Mouse (Mus musculus) hindbrain, embryonic 12.5 days (tissue): ENCODE results near the gene Zranb3. TPM values are rescaled to one million over a fixed set of nuclear protein-coding genes. Genes with fewer than 3 reads are reported as not detected.
"Not testable (repeated sequence)": the region's sequence is repeated elsewhere in the genome, so short reads cannot be mapped to it uniquely, and the experiment has no call there.

Source experiments
- ATAC-seq: fragments of 200-750 bp; cut with Nextera tagmentation; 2 replicates; pipeline ENCODE4 v1.8.0; 2017; ENCODE audit warnings: moderate TSS enrichment; ENCODE audit not compliant: low FRiP score
- H3K27ac ChIP-seq: fragments of 300-500 bp; sonication (generic); 2 replicates; pipeline ENCODE4 v1.5.1; 2016; ENCODE audit warnings: mild to moderate bottlenecking
- H3K27me3 ChIP-seq: fragments of 300-500 bp; sonication (generic); 2 replicates; pipeline ENCODE4 v1.6.1; 2016; ENCODE audit warnings: mild to moderate bottlenecking
- H3K36me3 ChIP-seq: fragments of 300-500 bp; sonication (generic); 2 replicates; pipeline ENCODE4 v1.6.1; 2016; ENCODE audit warnings: mild to moderate bottlenecking
- H3K4me1 ChIP-seq: fragments of 300-500 bp; sonication (generic); 2 replicates; pipeline ENCODE4 v1.6.1; 2016
- H3K4me2 ChIP-seq: fragments of 300-500 bp; sonication (generic); replicated peaks from 2 replicates; pipeline ENCODE4 v1.6.1; 2016; ENCODE audit warnings: mild to moderate bottlenecking
- H3K4me3 ChIP-seq: fragments of 300-500 bp; sonication (generic); 2 replicates; pipeline ENCODE4 v1.5.1; 2016; ENCODE audit warnings: mild to moderate bottlenecking
- H3K9ac ChIP-seq: fragments of 300-500 bp; sonication (generic); 2 replicates; pipeline ENCODE4 v1.6.1; 2016; ENCODE audit warnings: mild to moderate bottlenecking, moderate library complexity
- H3K9me3 ChIP-seq: fragments of 300-500 bp; sonication (generic); replicated peaks from 2 replicates; pipeline ENCODE4 v1.6.1; 2016; ENCODE audit warnings: mild to moderate bottlenecking
- WGBS: fragments of 180-500 bp; shearing (Covaris S2); methylation state at CpG from one replicate; pipeline ENCODE4 v1.1.7; 2016; 5-methylcytosine and 5-hydroxymethylcytosine counted together
- polyA plus RNA-seq: library from polyadenylated mRNA; unstranded; fragments of >200 nt; fragmentation: Nextera tagmentation; extraction: Ambion mirVana; gene quantifications from 2 replicates; pipeline ENCODE4 v1.2.1, GENCODE M21; 2016

The Zranb3 gene
- polyA plus RNA-seq, 1 experiment from 2014 or later, result 9.2 TPM

DNA sequence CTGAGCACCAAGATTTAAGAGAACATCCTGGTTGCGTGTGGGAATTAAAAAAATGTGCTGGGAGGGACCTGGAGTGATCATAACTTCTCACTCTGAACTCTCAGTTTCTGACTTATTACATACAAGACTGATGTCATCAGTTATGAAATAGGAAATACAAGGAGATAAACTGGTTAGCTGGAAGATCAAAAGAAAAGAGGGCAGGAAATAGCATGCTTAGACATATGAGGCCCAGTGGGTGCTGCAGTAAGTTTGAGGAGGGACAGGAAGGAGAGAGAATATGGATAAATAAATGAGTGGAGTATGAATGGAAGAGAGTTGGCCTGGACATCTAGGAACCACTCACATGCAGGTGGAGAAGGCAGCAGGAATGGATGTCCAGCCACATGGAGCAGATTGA lies 124.7 kb downstream of the Zranb3 start:
- WGBS, result 90% methylated on average over 1 of the region's 1 CpGs
- H3K27me3 ChIP-seq, result no peaks in the 10 kb centered on the region
- H3K4me1 ChIP-seq, result no peaks in the 10 kb centered on the region
- H3K9ac ChIP-seq, result no peak overlapping the region
- H3K27ac ChIP-seq, result no peak overlapping the region
- H3K4me2 ChIP-seq, result no peak overlapping the region
- H3K4me3 ChIP-seq, result no peak overlapping the region
- H3K36me3 ChIP-seq, result no peaks in the 10 kb centered on the region
- ATAC-seq, result no peak
- no peaks in the 10 kb centered on the region for H3K9me3 ChIP-seq

- H3K27me3 ChIP-seq, result no peaks in the 10 kb centered on the region
- WGBS, result 92% methylated on average over 6 of the region's 6 CpGs
Measured at GRCm38 (mm10) chr1:127976106-127976505, 126.7 kb downstream of the Zranb3 start.

GRCm38 (mm10) chr1:127975676-127976075 lies 127.2 kb downstream of the Zranb3 start:
- Histone ChIP-seq H3K9me3 (no peaks in the 10 kb centered on the region), H3K27ac (no peak overlapping the region), H3K27me3 (no peaks in the 10 kb centered on the region), H3K4me1 (no peaks in the 10 kb centered on the region), H3K36me3 (no peaks in the 10 kb centered on the region), H3K4me2 (no peak overlapping the region), H3K4me3 (no peak overlapping the region), H3K9ac (no peak overlapping the region)
- WGBS, result 92% methylated on average over 2 of the region's 2 CpGs
- no peak for ATAC-seq

More at GRCm38 (mm10) chr1:127976106-127976505, 126.7 kb downstream of the Zranb3 start:
- H3K4me3 ChIP-seq, result no peak overlapping the region
- no peak overlapping the region for H3K4me2 ChIP-seq
- no peak overlapping the region for H3K27ac ChIP-seq
- H3K9me3 ChIP-seq, result no peaks in the 10 kb centered on the region
- H3K4me1 ChIP-seq, result no peaks in the 10 kb centered on the region
- H3K36me3 ChIP-seq, result no peaks in the 10 kb centered on the region
- ATAC-seq, result no peak
- H3K9ac ChIP-seq, result no peak overlapping the region

DNA sequence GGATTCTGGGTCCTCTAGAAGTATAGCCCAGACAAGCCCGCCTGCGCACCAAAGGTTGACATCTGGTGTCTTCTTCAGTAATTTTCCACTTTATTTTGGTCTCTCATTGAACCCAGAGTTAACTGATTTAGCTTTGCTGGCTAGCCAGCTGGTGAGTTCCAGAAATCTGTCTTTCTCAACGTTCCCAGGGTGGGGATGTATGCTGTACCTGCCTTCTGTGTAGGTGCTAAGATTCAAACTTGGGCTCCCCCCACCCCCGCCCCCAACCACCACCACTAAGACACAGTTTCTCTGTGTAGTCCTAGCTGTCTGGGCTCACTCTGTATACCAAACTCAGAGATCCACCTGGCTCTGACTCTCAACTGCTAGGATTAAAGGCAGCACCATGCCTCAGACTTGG lies 128.8 kb downstream of the Zranb3 start:
- ATAC-seq, result no peak
- 93% methylated on average over 4 of the region's 4 CpGs for WGBS
- no peak overlapping the region for H3K9ac ChIP-seq
- no peak overlapping the region for H3K27ac ChIP-seq
- no peaks in the 10 kb centered on the region for H3K36me3 ChIP-seq
- no peaks in the 10 kb centered on the region for H3K4me1 ChIP-seq
- H3K4me3 ChIP-seq, result no peak overlapping the region
- no peaks in the 10 kb centered on the region for H3K9me3 ChIP-seq
- H3K4me2 ChIP-seq, result no peak overlapping the region
- H3K27me3 ChIP-seq, result no peaks in the 10 kb centered on the region

GRCm38 (mm10) chr1:127970870-127971269 lies 132.0 kb downstream of the Zranb3 start:
- H3K4me2 ChIP-seq, result no peak overlapping the region
- ATAC-seq, result no peak
- H3K9me3 ChIP-seq, result no peaks in the 10 kb centered on the region
- H3K4me3 ChIP-seq, result no peak overlapping the region
- H3K27ac ChIP-seq, result no peak overlapping the region
- H3K36me3 ChIP-seq, result no peaks in the 10 kb centered on the region
- H3K9ac ChIP-seq, result no peak overlapping the region
- WGBS, result 87% methylated on average over 4 of the region's 4 CpGs
- no peaks in the 10 kb centered on the region for H3K27me3 ChIP-seq
- no peaks in the 10 kb centered on the region for H3K4me1 ChIP-seq

GRCm38 (mm10) chr1:127963326-127963725 lies 139.5 kb downstream of the Zranb3 start:
- no peak for ATAC-seq
- whole genome bisulfite sequencing, result 89% methylated on average over 3 of the region's 3 CpGs
- H3K27ac ChIP-seq, result no peak overlapping the region

DNA sequence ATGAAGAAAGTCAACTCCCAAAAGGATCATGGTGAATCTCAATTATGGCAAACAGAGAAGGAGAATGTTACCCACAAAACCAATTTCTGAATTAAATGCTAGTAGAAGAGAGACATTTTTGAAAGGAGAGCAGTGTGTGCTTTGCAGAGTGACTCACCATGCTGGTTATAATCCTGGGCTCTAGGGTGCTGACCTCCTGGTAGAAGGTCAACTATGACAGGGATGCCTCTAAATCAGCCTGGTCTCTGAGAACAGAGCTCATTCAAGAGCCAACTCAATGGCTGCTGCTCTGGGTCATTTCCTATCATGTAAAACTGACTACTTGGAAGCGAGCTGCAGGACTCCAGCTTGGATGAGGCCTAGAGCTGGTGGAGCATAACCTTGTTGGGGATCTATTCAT lies 141.7 kb downstream of the Zranb3 start:
- H3K36me3 ChIP-seq, result 0 out of 2 replicates have a peak, but pooled peaks cover under 1% of the 10 kb centered on the region
- 89% methylated on average over 1 of the region's 1 CpGs for WGBS
- no peak overlapping the region for H3K9ac ChIP-seq
- no peaks in the 10 kb centered on the region for H3K9me3 ChIP-seq
- H3K4me2 ChIP-seq, result no peak overlapping the region
- no peaks in the 10 kb centered on the region for H3K27me3 ChIP-seq
- peaks cover 12% of the 10 kb centered on the region for H3K4me1 ChIP-seq
- H3K27ac ChIP-seq, result no peak overlapping the region
- no peak for ATAC-seq
- no peak overlapping the region for H3K4me3 ChIP-seq

More at GRCm38 (mm10) chr1:127963326-127963725, 139.5 kb downstream of the Zranb3 start:
- Histone ChIP-seq H3K27me3 (no peaks in the 10 kb centered on the region), H3K4me2 (no peak overlapping the region), H3K9ac (no peak overlapping the region), H3K4me3 (no peak overlapping the region), H3K36me3 (no peaks in the 10 kb centered on the region), H3K9me3 (no peaks in the 10 kb centered on the region), H3K4me1 (peaks cover 12% of the 10 kb centered on the region)

- WGBS, result 38% methylated on average over 7 of the region's 7 CpGs
- Histone ChIP-seq H3K9ac (no peak overlapping the region), H3K9me3 (no peaks in the 10 kb centered on the region), H3K4me2 (no peak overlapping the region), H3K4me3 (no peak overlapping the region), H3K27ac (peak overlapping the region; percentile 55; the same call in 1 of the 2 replicates), H3K36me3 (0 out of 2 replicates have a peak, but pooled peaks cover 2% of the 10 kb centered on the region), H3K27me3 (no peaks in the 10 kb centered on the region), H3K4me1 (peaks cover 12% of the 10 kb centered on the region)
- ATAC-seq, result no peak
Measured at GRCm38 (mm10) chr1:127959312-127959718, 143.5 kb downstream of the Zranb3 start.

GRCm38 (mm10) chr1:127958801-127959200 lies 144.0 kb downstream of the Zranb3 start:
- no peaks in the 10 kb centered on the region for H3K9me3 ChIP-seq
- WGBS, result 43% methylated on average over 5 of the region's 5 CpGs
- no peak overlapping the region for H3K4me3 ChIP-seq
- 0 out of 2 replicates have a peak overlapping the region, but pooled peaks have one; percentile 55 for H3K27ac ChIP-seq
- no peaks in the 10 kb centered on the region for H3K27me3 ChIP-seq
- no peak overlapping the region for H3K4me2 ChIP-seq
- 0 out of 2 replicates have a peak, but pooled peaks cover 4% of the 10 kb centered on the region for H3K36me3 ChIP-seq
- H3K4me1 ChIP-seq, result peaks cover 12% of the 10 kb centered on the region
- peak; percentile 72 for ATAC-seq
- H3K9ac ChIP-seq, result no peak overlapping the region

DNA sequence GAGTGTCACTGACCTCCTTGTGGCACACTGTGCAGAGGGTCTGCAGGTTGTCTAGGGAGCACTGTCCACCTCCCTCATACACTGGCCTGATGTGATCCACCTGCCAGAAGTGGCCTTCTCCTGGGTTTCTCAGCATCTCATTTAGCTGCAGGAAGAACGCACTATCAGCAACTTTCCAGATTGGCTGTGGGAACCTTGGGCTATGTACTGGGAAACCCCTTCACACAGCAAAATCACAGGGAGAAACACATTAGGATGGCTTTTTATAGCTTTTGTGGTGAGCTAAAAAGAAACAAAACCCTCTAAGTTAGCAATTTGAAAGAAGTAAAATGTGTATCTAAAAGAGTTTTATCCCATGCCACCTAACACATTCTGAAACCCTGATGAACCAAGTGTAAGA lies 146.3 kb downstream of the Zranb3 start:
- H3K27ac ChIP-seq, result no peak overlapping the region
- H3K4me3 ChIP-seq, result no peak overlapping the region
- ATAC-seq, result no peak
- H3K36me3 ChIP-seq, result 0 out of 2 replicates have a peak, but pooled peaks cover 9% of the 10 kb centered on the region
- no peaks in the 10 kb centered on the region for H3K9me3 ChIP-seq
- no peak overlapping the region for H3K9ac ChIP-seq
- WGBS, result 88% methylated on average over 1 of the region's 1 CpGs
- peaks cover 12% of the 10 kb centered on the region for H3K4me1 ChIP-seq
- no peaks in the 10 kb centered on the region for H3K27me3 ChIP-seq
- no peak overlapping the region for H3K4me2 ChIP-seq

DNA sequence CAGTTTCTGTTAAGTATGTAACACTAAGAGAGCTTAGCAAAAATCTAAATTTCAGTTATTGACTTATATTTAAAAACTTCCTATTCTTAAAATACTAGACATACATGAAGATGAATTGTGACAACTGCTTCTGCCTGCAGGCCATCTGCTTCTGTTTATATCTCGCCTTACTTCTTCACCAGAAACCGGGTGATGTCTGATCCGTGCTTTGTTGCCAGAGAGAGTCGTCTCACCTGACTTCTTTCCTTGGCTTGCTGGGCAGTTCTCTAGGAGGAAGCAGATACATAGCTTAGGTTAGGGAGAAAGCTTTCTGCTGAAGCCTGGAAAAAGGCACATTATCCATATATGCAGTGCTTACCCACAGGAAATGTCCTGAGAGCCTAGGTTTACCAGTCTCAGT lies 148.0 kb downstream of the Zranb3 start:
- Histone ChIP-seq H3K9me3 (no peaks in the 10 kb centered on the region), H3K4me2 (no peak overlapping the region), H3K4me1 (peaks cover 11% of the 10 kb centered on the region), H3K27me3 (no peaks in the 10 kb centered on the region), H3K27ac (no peak overlapping the region), H3K9ac (no peak overlapping the region), H3K4me3 (no peak overlapping the region), H3K36me3 (0 out of 2 replicates have a peak, but pooled peaks cover 9% of the 10 kb centered on the region)
- no peak for ATAC-seq
- WGBS, result 84% methylated on average over 4 of the region's 4 CpGs

DNA sequence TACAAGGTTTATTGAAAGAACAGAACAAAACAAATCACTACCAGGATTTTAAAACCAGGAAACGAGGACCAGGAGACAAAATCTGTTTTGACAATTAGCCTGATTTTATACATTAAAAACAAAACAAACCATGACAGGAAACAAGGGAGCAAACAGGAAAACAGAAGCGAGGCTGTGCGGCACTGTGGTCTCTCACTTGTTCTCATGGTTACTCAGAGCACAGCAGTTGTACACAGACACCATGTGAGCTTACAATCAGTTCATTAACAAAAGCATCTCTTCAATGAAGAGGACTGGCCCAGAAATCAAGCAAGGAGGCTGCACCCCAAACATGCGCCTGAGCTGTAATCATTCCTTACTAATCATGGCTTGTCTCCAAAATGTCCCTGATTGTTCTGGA lies 148.6 kb downstream of the Zranb3 start:
- H3K36me3 ChIP-seq, H3K4me1 ChIP-seq, H3K4me2 ChIP-seq, H3K9ac ChIP-seq, H3K27me3 ChIP-seq, H3K4me3 ChIP-seq, H3K9me3 ChIP-seq, ATAC-seq, H3K27ac ChIP-seq: not testable (repeated sequence)
- 82% methylated on average over 4 of the region's 4 CpGs for WGBS

GRCm38 (mm10) chr1:127952276-127952675 lies 150.6 kb downstream of the Zranb3 start:
- Histone ChIP-seq H3K27me3 (no peaks in the 10 kb centered on the region), H3K4me3 (no peak overlapping the region), H3K9ac (no peak overlapping the region), H3K4me1 (no peaks in the 10 kb centered on the region), H3K9me3 (peaks cover 8% of the 10 kb centered on the region; the same call in 1 of the 2 replicates), H3K27ac (no peak overlapping the region), H3K36me3 (peaks cover 22% of the 10 kb centered on the region; the same call in 1 of the 2 replicates), H3K4me2 (no peak overlapping the region)
- no peak for ATAC-seq
- WGBS, result 93% methylated on average over 4 of the region's 4 CpGs
